Mouse (Mus musculus) small intestine, adult 2 months (tissue): Measurements from ENCODE around the gene Sparcl1.

Experiments used
- CTCF ChIP-seq: fragments of 200-500 bp; IDR thresholded peaks from 2 replicates; pipeline ENCODE4 v1.5.1; 2012; ENCODE audit warnings: low read depth, mild to moderate bottlenecking, control low read depth, inconsistent platforms, low read length, moderate library complexity, mixed read lengths; ENCODE audit not compliant: insufficient replicate concordance, insufficient read length; ENCODE audit errors: extremely low read depth
- POLR2A ChIP-seq: fragments of 200-500 bp; IDR thresholded peaks from 2 replicates; pipeline ENCODE4 v1.6.1; 2012; ENCODE audit warnings: low read depth, mild to moderate bottlenecking, control low read depth, inconsistent platforms, low read length, moderate library complexity

- no peak for TF ChIP-seq POLR2A
- TF ChIP-seq CTCF: no peak
Measured at GRCm38 (mm10) chr5:104144057-104144456, 30.5 kb upstream of the Sparcl1 start.
